Mouse (Mus musculus): ENCODE data around the gene Zbtb45.

GRCm38 (mm10) chr7:13059536-13059935 is 49.7 kb upstream of the Zbtb45 start:
- TF ChIP-seq CTCF (IDR thresholded peaks at IDR 0.05; ENCODE audit: borderline replicate concordance, control insufficient read depth, extremely low read depth, insufficient read depth, low read length, poor library complexity) (no peak), POLR2A (IDR thresholded peaks at IDR 0.05; ENCODE audit: control insufficient read depth, extremely low read depth, insufficient read depth, low read length, poor library complexity) (no peak)

All from thymus, adult 2 months (tissue).